Mouse (Mus musculus): ENCODE data around the gene Pspn. TPM values are rescaled to one million over a fixed set of nuclear protein-coding genes. Genes with fewer than 3 reads are reported as not detected.

The Pspn gene
- 0.29 and 0.31 TPM in 2 replicates for polyA plus RNA-seq (2016; fragmentation: Nextera tagmentation; extraction: Ambion mirVana)

GRCm38 (mm10) chr17:56999968-57000609, at the start of gene Pspn:
Gene Pspn, minus strand, starts transcription at chr17:57000018.
- H3K4me2 ChIP-seq = no peak within 1 kb of the TSS
- ATAC-seq = no peak
- no peak within 1 kb of the TSS for H3K9ac ChIP-seq
- peaks cover 69% of the 10 kb centered on the region for H3K36me3 ChIP-seq
- H3K4me3 ChIP-seq = no peak within 1 kb of the TSS
- H3K27me3 ChIP-seq (replicated peaks) = no peaks in the 10 kb centered on the region
- WGBS (ENCODE audit: insufficient replicate concordance) = 84% methylated on average over 9 of the region's 9 CpGs
- H3K4me1 ChIP-seq = peaks cover 60% of the 10 kb centered on the region
- H3K9me3 ChIP-seq (replicated peaks) = no peaks in the 10 kb centered on the region
- H3K27ac ChIP-seq = no peak within 1 kb of the TSS

DNA sequence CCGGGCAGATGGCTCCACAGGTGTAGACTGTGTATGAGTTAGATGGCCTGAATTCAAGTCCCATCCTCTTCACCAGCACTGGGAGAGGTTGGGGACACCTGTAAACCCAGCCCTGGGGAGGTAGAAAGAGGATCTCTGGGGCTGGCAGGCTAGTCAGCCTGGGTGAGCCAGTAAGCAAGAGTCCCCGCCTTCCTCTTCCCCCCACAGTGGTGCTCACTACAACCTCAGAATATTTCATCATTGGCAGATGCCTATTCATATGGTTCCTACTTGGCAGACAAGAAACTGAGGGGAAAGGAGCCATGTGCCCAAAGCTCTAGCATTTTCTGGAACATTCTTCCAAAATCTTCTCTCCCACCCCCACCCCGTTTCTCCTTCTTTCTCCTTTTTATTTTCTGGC, 49.0 kb upstream of the Pspn start:
- Histone ChIP-seq H3K4me3 (no peak overlapping the region), H3K27me3 (replicated peaks) (0 out of 2 replicates have a peak, but pooled peaks cover 7% of the 10 kb centered on the region), H3K4me2 (no peak overlapping the region), H3K9ac (no peak overlapping the region), H3K36me3 (peaks cover 27% of the 10 kb centered on the region; the same call in 1 of the 2 replicates), H3K4me1 (0 out of 2 replicates have a peak, but pooled peaks cover 3% of the 10 kb centered on the region), H3K27ac (no peak overlapping the region), H3K9me3 (replicated peaks) (no peaks in the 10 kb centered on the region)
- WGBS (ENCODE audit: insufficient replicate concordance) = 77% methylated on average over 3 of the region's 3 CpGs
- ATAC-seq = no peak

GRCm38 (mm10) chr17:57047406-57047805, 47.6 kb upstream of the Pspn start:
- Histone ChIP-seq H3K36me3 (peaks cover 16% of the 10 kb centered on the region; the same call in 1 of the 2 replicates), H3K4me2 (no peak overlapping the region), H3K27me3 (replicated peaks) (0 out of 2 replicates have a peak, but pooled peaks cover 7% of the 10 kb centered on the region), H3K9me3 (replicated peaks) (no peaks in the 10 kb centered on the region), H3K9ac (no peak overlapping the region), H3K4me3 (no peak overlapping the region), H3K4me1 (0 out of 2 replicates have a peak, but pooled peaks cover 3% of the 10 kb centered on the region), H3K27ac (no peak overlapping the region)
- 52% methylated on average over 5 of the region's 5 CpGs for WGBS (ENCODE audit: insufficient replicate concordance)
- peak; percentile 45; the same call in 1 of the 2 replicates for ATAC-seq

- 51% methylated on average over 8 of the region's 8 CpGs for WGBS (ENCODE audit: insufficient replicate concordance)
- Histone ChIP-seq H3K9ac (no peak within 1 kb of the TSS), H3K36me3 (no peaks in the 10 kb centered on the region), H3K4me1 (no peaks in the 10 kb centered on the region; the same call in 1 of the 2 replicates), H3K9me3 (replicated peaks) (no peaks in the 10 kb centered on the region), H3K4me2 (no peak within 1 kb of the TSS), H3K4me3 (no peak within 1 kb of the TSS), H3K27ac (no peak within 1 kb of the TSS), H3K27me3 (replicated peaks) (peaks cover 39% of the 10 kb centered on the region)
- no peak for ATAC-seq
These were observed 41.7 kb upstream of the Pspn start, which contains the start of gene Slc25a41 for GRCm38 (mm10) chr17:57041554-57041953. Gene Slc25a41, minus strand, starts transcription at chr17:57041654.

DNA sequence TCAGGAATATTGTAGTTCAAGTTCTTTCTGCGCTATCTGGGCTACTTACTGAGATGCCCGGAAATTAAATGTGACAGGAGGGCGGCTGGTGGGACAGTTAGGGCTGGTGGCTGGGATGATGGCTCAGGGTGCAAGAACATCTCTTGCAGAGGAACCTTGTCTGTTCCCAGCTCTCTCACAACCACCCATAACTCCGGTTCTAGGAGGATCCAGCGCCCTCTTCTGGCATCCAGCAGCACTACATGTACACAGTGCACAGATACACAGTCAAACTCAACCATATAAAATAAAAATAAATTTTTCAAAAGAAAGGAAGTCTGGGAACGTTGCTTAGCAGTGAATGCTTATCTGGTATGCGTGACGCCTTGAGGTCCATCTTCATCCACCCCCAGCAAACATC, 39.2 kb upstream of the Pspn start:
- H3K4me2 ChIP-seq = no peak overlapping the region
- WGBS (ENCODE audit: insufficient replicate concordance) = 32% methylated on average over 8 of the region's 8 CpGs
- no peak overlapping the region for H3K9ac ChIP-seq
- no peaks in the 10 kb centered on the region; the same call in 1 of the 2 replicates for H3K4me1 ChIP-seq
- peaks cover 40% of the 10 kb centered on the region for H3K27me3 ChIP-seq (replicated peaks)
- no peak for ATAC-seq
- H3K9me3 ChIP-seq (replicated peaks) = no peaks in the 10 kb centered on the region
- no peak overlapping the region for H3K4me3 ChIP-seq
- no peak overlapping the region for H3K27ac ChIP-seq
- H3K36me3 ChIP-seq = no peaks in the 10 kb centered on the region

GRCm38 (mm10) chr17:57032854-57033253, 33.0 kb upstream of the Pspn start:
- Histone ChIP-seq H3K4me1 (peaks cover 32% of the 10 kb centered on the region), H3K9ac (peak overlapping the region; percentile 80), H3K36me3 (peaks cover 16% of the 10 kb centered on the region), H3K4me3 (peak overlapping the region; percentile 59), H3K4me2 (peak overlapping the region; percentile 82), H3K27me3 (replicated peaks) (peaks cover 15% of the 10 kb centered on the region; the same call in 1 of the 2 replicates), H3K27ac (peak overlapping the region; percentile 91), H3K9me3 (replicated peaks) (no peaks in the 10 kb centered on the region)
- WGBS (ENCODE audit: insufficient replicate concordance) = 72% methylated on average over 4 of the region's 4 CpGs
- ATAC-seq = no peak

DNA sequence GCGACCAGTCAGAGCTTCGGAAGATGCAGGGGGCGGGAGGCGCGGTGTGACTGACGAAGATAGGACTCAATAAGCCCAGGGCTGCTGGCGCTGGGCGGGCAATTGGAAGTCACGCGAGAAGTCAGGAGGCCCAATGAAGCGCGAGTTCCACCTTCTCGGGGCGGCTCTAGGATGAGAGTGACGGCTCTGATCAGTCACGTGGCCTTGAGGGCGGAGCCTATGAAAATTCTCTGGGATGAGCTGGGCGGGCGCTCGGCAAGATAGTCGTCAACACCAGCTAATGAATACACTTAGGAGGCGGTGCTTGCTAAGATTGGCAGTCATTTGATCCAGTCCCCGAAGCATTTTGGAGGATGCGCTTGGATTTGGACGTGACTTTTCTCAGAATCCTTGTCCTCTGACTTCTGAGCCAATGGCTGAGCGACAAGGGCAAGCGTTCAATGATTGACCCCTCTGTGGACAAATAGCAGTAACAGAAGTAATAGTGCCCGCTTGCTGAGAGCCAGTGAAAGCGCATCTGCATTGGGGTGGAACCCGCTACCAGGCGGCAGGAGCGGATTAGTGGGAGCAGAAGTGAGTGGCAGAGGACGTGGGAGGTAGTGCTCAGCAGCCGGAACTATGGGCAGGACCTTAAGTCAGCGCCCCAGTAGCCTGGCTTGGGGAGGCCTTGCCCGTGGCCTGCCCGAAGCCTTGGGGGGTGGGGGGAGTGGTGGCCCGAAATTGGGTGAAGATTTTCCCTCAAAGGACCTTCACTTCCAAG, 32.0 kb upstream of the Pspn start:
- under 1% methylated on average over 38 of the region's 38 CpGs for whole genome bisulfite sequencing (ENCODE audit: insufficient replicate concordance)
- Histone ChIP-seq H3K27ac (peak overlapping the region; percentile 91), H3K4me2 (peak overlapping the region; percentile 86), H3K36me3 (peaks cover 26% of the 10 kb centered on the region), H3K4me1 (peaks cover 43% of the 10 kb centered on the region), H3K4me3 (peak overlapping the region; percentile 99), H3K9me3 (replicated peaks) (no peaks in the 10 kb centered on the region), H3K27me3 (replicated peaks) (peaks cover 11% of the 10 kb centered on the region; the same call in 1 of the 2 replicates), H3K9ac (peak overlapping the region; percentile 100)
- peak; percentile 90 for ATAC-seq

- Histone ChIP-seq H3K27ac (peak within 1 kb of the TSS; percentile 96), H3K9me3 (replicated peaks) (no peaks in the 10 kb centered on the region), H3K27me3 (replicated peaks) (peaks cover 11% of the 10 kb centered on the region; the same call in 1 of the 2 replicates), H3K9ac (peak within 1 kb of the TSS; percentile 100), H3K4me2 (peak within 1 kb of the TSS; percentile 86), H3K4me1 (peaks cover 50% of the 10 kb centered on the region), H3K36me3 (peaks cover 34% of the 10 kb centered on the region), H3K4me3 (peak within 1 kb of the TSS; percentile 99)
- no peak for ATAC-seq
- under 1% methylated on average over 81 of the region's 99 CpGs for WGBS (ENCODE audit: insufficient replicate concordance)
These were observed 31.3 kb upstream of the Pspn start, which contains the start of gene Khsrp for GRCm38 (mm10) chr17:57030931-57031660. Gene Khsrp, minus strand, starts transcription at chr17:57031522.

- Histone ChIP-seq H3K4me1 (peaks cover 62% of the 10 kb centered on the region), H3K27me3 (replicated peaks) (peaks cover 7% of the 10 kb centered on the region; the same call in 1 of the 2 replicates), H3K4me2 (peak overlapping the region; percentile 86), H3K36me3 (peaks cover 48% of the 10 kb centered on the region), H3K27ac (peak overlapping the region; percentile 96), H3K9me3 (replicated peaks) (no peaks in the 10 kb centered on the region), H3K9ac (peak overlapping the region; percentile 100), H3K4me3 (peak overlapping the region; percentile 99)
- WGBS (ENCODE audit: insufficient replicate concordance) = 15% methylated on average over 8 of the region's 8 CpGs
- no peak for ATAC-seq
These were observed 29.9 kb upstream of the Pspn start for GRCm38 (mm10) chr17:57029691-57030090.

GRCm38 (mm10) chr17:57027471-57027870, 27.7 kb upstream of the Pspn start:
- peak overlapping the region; percentile 36 for H3K27ac ChIP-seq
- H3K4me2 ChIP-seq = peak overlapping the region; percentile 17; the same call in 1 of the 2 replicates
- H3K9ac ChIP-seq = 0 out of 2 replicates have a peak overlapping the region, but pooled peaks have one; percentile 22
- peaks cover 70% of the 10 kb centered on the region for H3K36me3 ChIP-seq
- H3K4me1 ChIP-seq = peaks cover 67% of the 10 kb centered on the region
- ATAC-seq = no peak
- 67% methylated on average over 4 of the region's 4 CpGs for WGBS (ENCODE audit: insufficient replicate concordance)
- H3K9me3 ChIP-seq (replicated peaks) = no peaks in the 10 kb centered on the region
- H3K4me3 ChIP-seq = no peak overlapping the region
- no peaks in the 10 kb centered on the region for H3K27me3 ChIP-seq (replicated peaks)

DNA sequence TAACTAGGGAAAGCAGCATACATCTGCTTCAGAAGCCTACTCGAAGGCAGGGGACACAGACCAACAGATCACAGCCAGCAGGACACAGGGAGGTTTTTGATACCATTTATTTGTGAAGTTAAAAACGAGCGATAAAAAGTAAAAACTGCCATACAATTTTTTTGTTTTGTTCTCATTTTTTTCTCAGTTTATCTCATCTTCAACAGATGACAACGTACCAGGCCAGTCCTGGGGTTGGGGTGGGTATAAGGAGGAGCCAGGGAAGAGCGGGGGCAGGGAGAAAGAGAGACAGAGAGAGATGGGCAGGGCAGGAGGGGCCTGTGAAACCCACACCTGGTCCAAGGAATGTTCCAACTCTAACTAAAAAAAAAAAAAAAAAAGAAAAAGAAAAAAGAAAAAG, 21.1 kb upstream of the Pspn start:
- 45% methylated on average over 5 of the region's 5 CpGs for WGBS (ENCODE audit: insufficient replicate concordance)
- H3K36me3 ChIP-seq = peaks cover 69% of the 10 kb centered on the region
- no peak for ATAC-seq
- H3K4me2 ChIP-seq = no peak overlapping the region
- H3K9ac ChIP-seq = peak overlapping the region; percentile 6; the same call in 1 of the 2 replicates
- H3K4me1 ChIP-seq = peaks cover 72% of the 10 kb centered on the region
- no peaks in the 10 kb centered on the region for H3K9me3 ChIP-seq (replicated peaks)
- H3K27me3 ChIP-seq (replicated peaks) = no peaks in the 10 kb centered on the region
- no peak overlapping the region for H3K4me3 ChIP-seq
- peak overlapping the region; percentile 85 for H3K27ac ChIP-seq
